Mouse (Mus musculus): Measurements from ENCODE around the gene Atg10. TPM values are rescaled to one million over a fixed set of nuclear protein-coding genes. Genes with fewer than 3 reads are reported as not detected.

The Atg10 gene
- total RNA-seq, 2 experiments from 2014 or later, result 7.5 to 10.0 TPM

DNA sequence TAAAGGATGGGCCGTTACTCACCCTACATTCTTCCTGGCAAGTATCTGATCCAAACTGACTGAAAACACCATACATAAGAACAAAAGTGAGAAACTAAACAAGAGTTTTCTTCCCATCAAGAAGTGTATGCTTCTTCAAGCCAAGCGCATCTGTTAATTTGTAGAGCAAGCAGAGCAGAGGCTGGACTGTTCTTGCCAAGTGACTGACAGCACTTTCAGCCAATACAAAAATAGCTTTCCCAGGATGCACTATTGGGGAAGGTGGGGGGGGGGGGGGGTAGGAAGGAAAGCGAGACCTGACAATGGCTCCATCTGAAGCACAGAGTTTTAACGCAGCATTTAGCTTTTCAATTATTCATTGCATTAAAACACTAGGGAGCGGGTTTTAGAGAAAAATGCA, 318.6 kb downstream of the Atg10 start, which contains the start of gene Atp6ap1l:
Atp6ap1l (minus strand) TSS at position 180 of the 400 bp plus-strand sequence.
- ATAC-seq (ENCODE audit: poor library complexity, severe bottlenecking), result no peak

DNA sequence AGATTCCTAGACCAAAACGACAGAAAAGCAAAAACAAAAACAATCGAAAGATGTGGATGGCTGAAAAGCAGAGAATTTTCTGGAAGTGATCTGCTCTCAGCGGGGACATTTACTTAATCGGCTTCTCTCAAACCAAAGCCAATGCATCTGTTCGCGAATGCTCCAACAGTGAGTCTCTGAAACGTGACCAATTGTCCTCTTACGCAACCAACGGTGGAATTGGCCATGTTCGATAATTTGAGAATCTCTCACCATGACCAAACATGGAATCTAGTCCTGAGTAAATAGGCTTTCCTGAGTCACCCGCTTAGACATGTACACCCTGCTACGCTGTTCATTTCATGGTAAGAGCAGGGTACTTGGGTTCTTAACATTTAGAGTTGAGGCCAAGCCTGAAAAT, 326.9 kb downstream of the Atg10 start:
- ATAC-seq (ENCODE audit: poor library complexity, severe bottlenecking), result no peak

DNA sequence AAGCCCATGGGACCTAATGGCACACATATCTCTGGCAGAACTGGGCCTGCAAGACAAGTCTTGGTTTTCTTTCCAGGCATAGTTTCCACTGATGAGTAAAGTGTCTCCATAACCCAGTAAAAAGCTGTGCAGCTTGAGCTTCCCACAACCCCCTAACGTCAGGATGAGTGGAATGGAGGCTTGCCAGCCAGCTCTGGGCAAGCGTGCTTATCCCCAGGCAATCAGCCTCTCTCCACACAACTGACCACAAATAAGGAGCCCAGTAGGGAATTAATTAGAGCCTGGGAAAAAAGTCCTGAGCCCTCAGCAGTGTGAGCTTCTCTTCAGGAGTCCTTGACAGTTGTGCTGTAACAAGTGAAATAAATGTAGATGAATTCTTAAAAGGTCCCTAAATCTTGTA, 327.7 kb downstream of the Atg10 start:
- no peak for ATAC-seq (ENCODE audit: poor library complexity, severe bottlenecking)

DNA sequence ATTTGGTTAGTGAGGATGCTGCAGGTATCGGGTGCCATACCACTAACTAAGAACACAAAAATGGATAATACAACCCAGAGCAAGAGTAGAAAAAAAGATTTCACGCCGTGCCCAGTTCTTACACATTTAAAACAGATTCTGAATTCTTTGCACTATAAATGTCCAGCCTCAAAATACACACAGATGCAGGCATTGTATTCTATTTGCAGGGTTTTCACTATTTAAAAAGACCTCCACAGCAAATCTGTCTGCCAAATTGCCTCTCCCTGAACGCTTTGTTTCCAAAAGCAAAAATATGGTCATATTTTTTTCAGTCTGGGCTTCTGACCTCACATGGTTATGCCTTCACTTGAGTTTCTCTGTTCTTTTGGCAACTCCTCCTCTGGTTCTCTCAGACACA, 328.9 kb downstream of the Atg10 start:
- no peak for ATAC-seq (ENCODE audit: poor library complexity, severe bottlenecking)

DNA sequence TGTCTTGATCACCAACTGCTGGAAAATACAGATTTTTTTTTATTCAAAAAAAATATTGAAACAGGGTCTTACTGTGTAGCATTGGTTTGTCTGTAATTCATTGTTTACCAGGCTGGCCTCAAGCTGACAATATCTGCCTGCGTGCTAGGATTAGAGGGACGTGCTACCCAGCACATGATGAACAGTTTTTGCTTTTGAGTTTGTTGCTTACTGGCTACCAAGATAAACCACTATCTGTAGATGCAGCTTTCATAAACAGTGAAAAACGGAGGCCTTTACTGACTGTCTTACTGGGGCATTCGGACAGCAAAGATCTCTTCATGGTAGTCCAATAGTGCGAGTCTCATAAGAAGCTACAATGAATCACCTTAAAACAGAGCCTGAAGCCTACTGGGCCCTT, 333.7 kb downstream of the Atg10 start:
- ATAC-seq (ENCODE audit: poor library complexity, severe bottlenecking), result no peak

DNA sequence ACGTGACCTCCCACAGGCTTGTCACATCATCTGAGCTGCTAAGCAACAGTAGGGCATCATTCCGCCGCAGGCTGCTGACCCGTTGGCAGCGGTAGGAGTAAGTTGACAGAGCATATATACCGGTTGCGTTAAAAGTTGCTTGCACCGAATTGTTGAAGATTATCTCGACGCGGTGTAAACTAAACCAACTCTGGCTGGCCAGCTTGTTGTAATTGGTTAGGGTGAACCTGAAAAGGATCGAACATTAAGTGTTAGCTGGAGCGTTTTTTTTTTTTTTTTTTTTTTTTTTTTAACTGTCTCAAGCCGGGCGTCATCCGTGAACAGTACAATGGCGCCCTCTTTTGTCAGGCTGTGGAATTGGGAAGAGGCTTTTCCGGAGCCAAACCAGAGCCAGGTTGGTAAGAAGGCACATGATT, 337.2 kb downstream of the Atg10 start:
- peak; percentile 79 for ATAC-seq (ENCODE audit: poor library complexity, severe bottlenecking)

DNA sequence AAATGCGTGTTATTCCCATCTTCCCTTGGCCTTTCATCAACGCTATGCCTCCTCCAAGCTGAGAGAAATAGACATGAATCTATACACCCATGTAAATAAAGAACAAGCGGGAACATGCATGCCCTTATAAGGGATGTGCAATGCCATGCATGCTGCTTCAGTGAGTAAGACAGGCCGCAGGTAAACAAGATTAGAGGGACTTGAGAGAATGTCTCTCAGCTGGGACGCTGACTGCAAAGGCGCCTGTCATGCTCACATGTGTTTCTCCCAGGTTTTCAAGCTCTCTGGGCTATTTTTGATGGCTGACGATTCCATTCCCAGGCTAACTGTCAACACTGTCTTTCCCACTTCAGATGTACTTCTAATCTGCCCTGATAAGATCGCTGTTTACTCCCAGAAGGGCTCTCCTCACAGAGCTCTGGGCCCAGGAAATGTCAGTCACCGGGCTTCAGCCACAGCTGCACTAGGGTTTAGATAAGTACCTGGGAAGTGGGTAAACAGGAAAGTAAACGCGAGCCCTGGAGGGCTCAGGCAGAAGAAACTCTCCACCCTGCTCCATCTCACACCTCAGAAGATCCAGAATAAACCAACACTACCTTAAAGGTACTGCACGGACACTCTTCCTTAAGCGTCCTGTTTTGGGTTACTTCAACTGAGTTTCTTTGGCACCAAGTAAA, 337.8 kb downstream of the Atg10 start:
- ATAC-seq (ENCODE audit: poor library complexity, severe bottlenecking), result peak; percentile 31; the same call in 1 of the 2 replicates

Other genes starting within 250 kb of the Atg10 start
- gene Ssbp2, start 236.3 kb upstream of the Atg10 start, total RNA-seq (2015), result 44.8 and 48.9 TPM in 2 replicates
- 30.6 and 34.8 TPM in 2 replicates for gene Ssbp2, start 236.3 kb upstream of the Atg10 start, total RNA-seq (2017)

Data from megakaryocyte, adult 5-6 weeks (primary cell).